Mouse (Mus musculus): ENCODE results near the gene Ezh2. TPM values are rescaled to one million over a fixed set of nuclear protein-coding genes. Genes with fewer than 3 reads are reported as not detected.
"Not testable (repeated sequence)": the region's sequence is repeated elsewhere in the genome, so short reads cannot be mapped to it uniquely, and the experiment has no call there.

Gene Ezh2
- polyA plus RNA-seq (2015; fragmentation: Nextera tagmentation; extraction: Ambion mirVana), result 45.9 and 46.5 TPM in 2 replicates

- H3K36me3 ChIP-seq (ENCODE audit: control insufficient read depth, insufficient read depth, low read length), result no peaks in the 10 kb centered on the region
- no peaks in the 10 kb centered on the region for H3K27me3 ChIP-seq (replicated peaks; ENCODE audit: control insufficient read depth, insufficient read depth, low read length)
- ATAC-seq, result peak; percentile 99
- H3K4me2 ChIP-seq (ENCODE audit: low read length), result peak within 1 kb of the TSS; percentile 81
- H3K27ac ChIP-seq (ENCODE audit: low read depth, low read length), result peak within 1 kb of the TSS; percentile 98
- H3K4me1 ChIP-seq (ENCODE audit: control insufficient read depth, insufficient read depth, low read depth, low read length), result peaks cover 5% of the 10 kb centered on the region
- H3K9me3 ChIP-seq (ENCODE audit: control insufficient read depth, low read length), result no peaks in the 10 kb centered on the region
- H3K4me3 ChIP-seq (ENCODE audit: low read length), result peak within 1 kb of the TSS; percentile 95
- WGBS, result under 1% methylated on average over 60 of the region's 69 CpGs
- peak within 1 kb of the TSS; percentile 98 for H3K9ac ChIP-seq (ENCODE audit: low read depth, low read length)
Observed at GRCm38 (mm10) chr6:47594926-47595623, at the start of gene Ezh2. TSS of gene Ezh2 (minus strand) at chr6:47595341.

GRCm38 (mm10) chr6:47636527-47637076 is 41.5 kb upstream of the Ezh2 start:
- Histone ChIP-seq H3K27ac (ENCODE audit: low read depth, low read length) (no peak overlapping the region), H3K36me3 (ENCODE audit: control insufficient read depth, insufficient read depth, low read length) (no peaks in the 10 kb centered on the region), H3K9me3 (ENCODE audit: control insufficient read depth, low read length) (no peaks in the 10 kb centered on the region), H3K27me3 (replicated peaks; ENCODE audit: control insufficient read depth, insufficient read depth, low read length) (no peaks in the 10 kb centered on the region), H3K4me2 (ENCODE audit: low read length) (no peak overlapping the region), H3K4me3 (ENCODE audit: low read length) (no peak overlapping the region), H3K4me1 (ENCODE audit: control insufficient read depth, insufficient read depth, low read depth, low read length) (no peaks in the 10 kb centered on the region), H3K9ac (ENCODE audit: low read depth, low read length) (no peak overlapping the region)
- ATAC-seq, result no peak
- WGBS, result 72% methylated on average over 6 of the region's 6 CpGs

DNA sequence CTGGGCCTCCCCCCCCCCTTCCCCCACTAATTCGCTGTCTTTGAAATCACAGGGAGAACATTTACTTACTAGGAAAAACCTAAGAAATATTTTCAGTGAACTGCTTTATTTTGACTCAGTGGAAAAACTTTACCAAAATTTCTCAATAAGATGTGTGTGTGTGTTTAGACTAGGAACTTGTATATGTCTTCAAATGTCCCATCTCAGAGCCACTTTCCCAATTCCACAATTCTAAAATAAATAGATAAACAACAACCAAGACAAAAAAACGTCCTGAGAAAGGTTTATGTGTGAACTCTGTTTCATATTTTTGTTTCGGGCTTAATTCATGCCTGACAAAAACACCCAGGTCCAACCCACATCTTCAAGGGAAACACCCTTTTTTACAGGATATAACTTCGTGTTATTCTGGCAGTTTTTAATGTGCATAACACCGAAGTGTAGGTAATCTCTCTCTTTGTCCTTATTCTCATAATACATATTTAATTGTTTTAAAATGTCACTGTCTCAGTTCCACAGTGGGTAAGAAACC is 40.9 kb upstream of the Ezh2 start:
- no peak for ATAC-seq
- H3K27ac ChIP-seq (ENCODE audit: low read depth, low read length), result no peak overlapping the region
- no peaks in the 10 kb centered on the region for H3K4me1 ChIP-seq (ENCODE audit: control insufficient read depth, insufficient read depth, low read depth, low read length)
- no peaks in the 10 kb centered on the region for H3K9me3 ChIP-seq (ENCODE audit: control insufficient read depth, low read length)
- H3K4me3 ChIP-seq (ENCODE audit: low read length), result no peak overlapping the region
- H3K4me2 ChIP-seq (ENCODE audit: low read length), result no peak overlapping the region
- no peak overlapping the region for H3K9ac ChIP-seq (ENCODE audit: low read depth, low read length)
- no peaks in the 10 kb centered on the region for H3K36me3 ChIP-seq (ENCODE audit: control insufficient read depth, insufficient read depth, low read length)
- WGBS, result 78% methylated on average over 5 of the region's 5 CpGs
- H3K27me3 ChIP-seq (replicated peaks; ENCODE audit: control insufficient read depth, insufficient read depth, low read length), result no peaks in the 10 kb centered on the region

GRCm38 (mm10) chr6:47635207-47635994 is 40.3 kb upstream of the Ezh2 start:
- no peaks in the 10 kb centered on the region for H3K4me1 ChIP-seq (ENCODE audit: control insufficient read depth, insufficient read depth, low read depth, low read length)
- 75% methylated on average over 7 of the region's 7 CpGs for WGBS
- H3K27me3 ChIP-seq (replicated peaks; ENCODE audit: control insufficient read depth, insufficient read depth, low read length), result no peaks in the 10 kb centered on the region
- no peak overlapping the region for H3K4me2 ChIP-seq (ENCODE audit: low read length)
- no peaks in the 10 kb centered on the region for H3K9me3 ChIP-seq (ENCODE audit: control insufficient read depth, low read length)
- no peak overlapping the region for H3K9ac ChIP-seq (ENCODE audit: low read depth, low read length)
- H3K4me3 ChIP-seq (ENCODE audit: low read length), result no peak overlapping the region
- no peak for ATAC-seq
- H3K27ac ChIP-seq (ENCODE audit: low read depth, low read length), result no peak overlapping the region
- no peaks in the 10 kb centered on the region for H3K36me3 ChIP-seq (ENCODE audit: control insufficient read depth, insufficient read depth, low read length)

- no peak overlapping the region for H3K9ac ChIP-seq (ENCODE audit: low read depth, low read length)
- H3K4me2 ChIP-seq (ENCODE audit: low read length), result no peak overlapping the region
- ATAC-seq, result no peak
- H3K27ac ChIP-seq (ENCODE audit: low read depth, low read length), result no peak overlapping the region
- H3K4me1 ChIP-seq (ENCODE audit: control insufficient read depth, insufficient read depth, low read depth, low read length), result no peaks in the 10 kb centered on the region
- H3K36me3 ChIP-seq (ENCODE audit: control insufficient read depth, insufficient read depth, low read length), result no peaks in the 10 kb centered on the region
- no peak overlapping the region for H3K4me3 ChIP-seq (ENCODE audit: low read length)
- no peaks in the 10 kb centered on the region for H3K9me3 ChIP-seq (ENCODE audit: control insufficient read depth, low read length)
- no peaks in the 10 kb centered on the region for H3K27me3 ChIP-seq (replicated peaks; ENCODE audit: control insufficient read depth, insufficient read depth, low read length)
Observed at GRCm38 (mm10) chr6:47633467-47633866, 38.3 kb upstream of the Ezh2 start.

DNA sequence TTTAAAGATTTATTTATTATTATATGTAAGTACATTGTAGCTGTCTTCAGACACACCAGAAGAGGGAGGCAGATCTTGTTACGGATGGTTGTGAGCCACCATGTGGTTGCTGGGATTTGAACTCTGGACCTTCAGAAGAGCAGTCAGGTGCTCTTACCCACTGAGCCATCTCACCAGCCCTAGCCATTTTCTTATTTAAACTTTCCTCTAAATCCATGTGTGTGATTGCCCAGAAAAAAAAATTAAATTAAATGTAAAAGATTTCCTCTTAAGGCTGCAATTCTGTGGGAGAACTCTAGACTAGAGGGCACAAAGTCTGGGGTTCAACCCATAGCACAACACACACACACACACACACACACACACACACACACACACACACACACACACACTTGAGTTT is 34.9 kb upstream of the Ezh2 start:
- not testable (repeated sequence) for ATAC-seq; H3K9ac ChIP-seq (ENCODE audit: low read depth, low read length); H3K9me3 ChIP-seq (ENCODE audit: control insufficient read depth, low read length); H3K36me3 ChIP-seq (ENCODE audit: control insufficient read depth, insufficient read depth, low read length); H3K27ac ChIP-seq (ENCODE audit: low read depth, low read length); H3K4me1 ChIP-seq (ENCODE audit: control insufficient read depth, insufficient read depth, low read depth, low read length); H3K27me3 ChIP-seq (replicated peaks; ENCODE audit: control insufficient read depth, insufficient read depth, low read length); H3K4me3 ChIP-seq (ENCODE audit: low read length); H3K4me2 ChIP-seq (ENCODE audit: low read length)
- no CpG with 5 or more reads among the region's 1 CpGs for WGBS

- no peak for ATAC-seq
- H3K27ac ChIP-seq (ENCODE audit: low read depth, low read length), result no peak overlapping the region
- 67% methylated on average over 3 of the region's 3 CpGs for WGBS
- no peak overlapping the region for H3K9ac ChIP-seq (ENCODE audit: low read depth, low read length)
- H3K4me2 ChIP-seq (ENCODE audit: low read length), result no peak overlapping the region
- no peak overlapping the region for H3K4me3 ChIP-seq (ENCODE audit: low read length)
- no peaks in the 10 kb centered on the region for H3K36me3 ChIP-seq (ENCODE audit: control insufficient read depth, insufficient read depth, low read length)
- no peaks in the 10 kb centered on the region for H3K4me1 ChIP-seq (ENCODE audit: control insufficient read depth, insufficient read depth, low read depth, low read length)
- no peaks in the 10 kb centered on the region for H3K27me3 ChIP-seq (replicated peaks; ENCODE audit: control insufficient read depth, insufficient read depth, low read length)
- no peaks in the 10 kb centered on the region for H3K9me3 ChIP-seq (ENCODE audit: control insufficient read depth, low read length)
Observed at GRCm38 (mm10) chr6:47627978-47628377, 32.8 kb upstream of the Ezh2 start.

DNA sequence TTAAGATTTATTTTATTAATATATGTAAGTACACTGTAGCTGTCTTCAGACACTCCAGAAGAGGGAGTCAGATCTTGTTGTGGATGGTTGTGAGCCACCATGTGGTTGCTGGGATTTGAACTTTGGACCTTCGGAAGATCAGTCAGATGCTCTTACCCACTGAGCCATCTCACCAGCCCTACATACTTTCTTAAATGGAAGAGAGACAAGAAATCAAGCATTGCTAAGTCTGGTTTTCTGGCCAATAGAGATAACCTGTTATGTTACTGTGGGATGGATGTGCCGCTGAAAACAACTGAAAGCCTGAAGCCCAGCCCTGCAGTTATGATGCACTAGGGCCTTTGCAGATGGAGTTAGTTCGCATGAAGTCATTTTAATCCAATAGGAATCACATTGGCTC is 31.8 kb upstream of the Ezh2 start:
- H3K9ac ChIP-seq (ENCODE audit: low read depth, low read length); ATAC-seq; H3K4me3 ChIP-seq (ENCODE audit: low read length); H3K27me3 ChIP-seq (replicated peaks; ENCODE audit: control insufficient read depth, insufficient read depth, low read length); H3K27ac ChIP-seq (ENCODE audit: low read depth, low read length); H3K4me1 ChIP-seq (ENCODE audit: control insufficient read depth, insufficient read depth, low read depth, low read length); H3K9me3 ChIP-seq (ENCODE audit: control insufficient read depth, low read length); H3K4me2 ChIP-seq (ENCODE audit: low read length); H3K36me3 ChIP-seq (ENCODE audit: control insufficient read depth, insufficient read depth, low read length): not testable (repeated sequence)
- WGBS, result 88% methylated on average over 3 of the region's 3 CpGs

DNA sequence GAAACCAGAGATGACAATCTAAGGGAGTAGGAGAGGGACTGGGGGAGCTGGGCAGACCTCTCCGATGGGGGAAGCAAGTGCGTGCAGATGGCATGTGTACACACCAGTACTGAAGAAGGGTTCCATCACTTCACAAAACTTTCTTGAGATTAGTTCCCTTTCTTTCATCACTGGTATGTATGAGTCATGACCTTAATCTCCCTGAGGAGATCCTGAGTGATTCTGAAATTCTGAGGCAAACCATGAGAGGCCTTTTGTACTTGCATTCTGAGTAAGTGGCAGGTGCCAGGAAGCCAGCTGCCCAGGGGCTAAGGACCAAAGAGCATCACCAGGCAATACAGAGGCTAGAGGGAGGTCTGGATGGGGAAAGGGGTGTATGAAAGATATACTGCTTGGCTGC is 25.9 kb upstream of the Ezh2 start:
- no peaks in the 10 kb centered on the region for H3K4me1 ChIP-seq (ENCODE audit: control insufficient read depth, insufficient read depth, low read depth, low read length)
- no peaks in the 10 kb centered on the region for H3K36me3 ChIP-seq (ENCODE audit: control insufficient read depth, insufficient read depth, low read length)
- no peak overlapping the region for H3K9ac ChIP-seq (ENCODE audit: low read depth, low read length)
- no peak overlapping the region for H3K4me3 ChIP-seq (ENCODE audit: low read length)
- H3K27ac ChIP-seq (ENCODE audit: low read depth, low read length), result no peak overlapping the region
- no peaks in the 10 kb centered on the region for H3K27me3 ChIP-seq (replicated peaks; ENCODE audit: control insufficient read depth, insufficient read depth, low read length)
- WGBS, result 82% methylated on average over 2 of the region's 2 CpGs
- H3K9me3 ChIP-seq (ENCODE audit: control insufficient read depth, low read length), result no peaks in the 10 kb centered on the region
- ATAC-seq, result no peak
- no peak overlapping the region for H3K4me2 ChIP-seq (ENCODE audit: low read length)
